Mouse (Mus musculus) cortical plate, adult 2 months (tissue): ENCODE data around the gene Ndufa5.

Experiments
- CTCF ChIP-seq: fragments of 200-500 bp; IDR thresholded peaks from 2 replicates; pipeline ENCODE4 v1.5.1; 2011; ENCODE audit warnings: mild to moderate bottlenecking, control low read depth, low read length; ENCODE audit not compliant: insufficient read depth; ENCODE audit errors: extremely low read depth
- POLR2A ChIP-seq: fragments of 200-500 bp; IDR thresholded peaks from 2 replicates; pipeline ENCODE4 v1.6.1; 2011; ENCODE audit warnings: mild to moderate bottlenecking, low read length, control low read depth; ENCODE audit not compliant: insufficient read depth; ENCODE audit errors: extremely low read depth

GRCm38 (mm10) chr6:24470571-24471132 lies 57.2 kb downstream of the Ndufa5 start:
- TF ChIP-seq POLR2A (no peak), CTCF (no peak)
